Mouse (Mus musculus) c-Kit-positive CD71-negative TER-119-negative erythroid progenitor cells, embryonic 14.5 days (primary cell): Measurements from ENCODE around the gene Card9.

Source experiments
- DNase-seq: peaks from one replicate; pipeline ENCODE4 v3.0.0-alpha.2; 2013; ENCODE audit warnings: low read depth

The Card9 gene

DNA sequence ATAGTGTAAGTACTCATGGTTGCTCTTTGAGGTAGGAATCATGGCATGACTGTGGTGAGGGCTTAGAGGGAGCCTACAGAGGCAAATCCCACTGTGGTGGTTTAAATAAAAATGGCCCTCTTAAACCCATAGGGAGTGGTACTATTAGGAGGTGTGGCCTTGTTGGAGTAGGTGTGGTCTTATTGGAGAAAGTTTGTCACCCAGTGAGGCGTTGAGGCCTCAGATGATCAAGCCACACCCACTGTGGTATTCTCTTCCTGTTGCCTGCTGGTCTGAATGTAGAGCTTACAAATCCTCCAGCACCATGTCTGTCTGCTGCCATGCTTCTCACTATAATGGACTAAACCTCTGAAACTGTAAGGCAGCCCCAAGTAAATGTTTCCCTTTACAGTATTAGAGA lies 56.0 kb downstream of the Card9 start:
- DNase-seq: no peak
